Mouse (Mus musculus) adrenal gland, postnatal 4 days (tissue): ENCODE measurements around the gene Pcsk1. TPM values are rescaled to one million over a fixed set of nuclear protein-coding genes. Genes with fewer than 3 reads are reported as not detected.

Experiments used
- DNase-seq, 2 experiments: peaks; one replicate each; pipeline ENCODE4 v3.0.0; 2021 to 2022; ENCODE audit warnings: low spot score in 2 of 2, mixed read lengths in 2 of 2
- long read RNA-seq, 2 experiments: library from polyadenylated mRNA; stranded (forward); transcript quantifications; one replicate each; pipeline ENCODE4 v2.0.0; 2021
- total RNA-seq, 2 experiments: library from RNA; stranded (reverse); gene quantifications; 2 replicates each; pipeline ENCODE4 v1.2.3; 2021

The Pcsk1 gene
- 10 to 100 TPM; 12.7 to 14.4 TPM for total RNA-seq
- long read RNA-seq, experiment 1, full-length matches to known transcripts, result 11 of 13 reads
- long read RNA-seq, experiment 1, partial matches to known transcripts, result 1 of 13 reads
- long read RNA-seq, experiment 1, other reads (novel, unspliced or antisense), result 1 of 13 reads
- long read RNA-seq, experiment 2, full-length matches to known transcripts, result 21 of 28 reads
- long read RNA-seq, experiment 2, partial matches to known transcripts, result 3 of 28 reads
- long read RNA-seq, experiment 2, other reads (novel, unspliced or antisense), result 4 of 28 reads

DNA sequence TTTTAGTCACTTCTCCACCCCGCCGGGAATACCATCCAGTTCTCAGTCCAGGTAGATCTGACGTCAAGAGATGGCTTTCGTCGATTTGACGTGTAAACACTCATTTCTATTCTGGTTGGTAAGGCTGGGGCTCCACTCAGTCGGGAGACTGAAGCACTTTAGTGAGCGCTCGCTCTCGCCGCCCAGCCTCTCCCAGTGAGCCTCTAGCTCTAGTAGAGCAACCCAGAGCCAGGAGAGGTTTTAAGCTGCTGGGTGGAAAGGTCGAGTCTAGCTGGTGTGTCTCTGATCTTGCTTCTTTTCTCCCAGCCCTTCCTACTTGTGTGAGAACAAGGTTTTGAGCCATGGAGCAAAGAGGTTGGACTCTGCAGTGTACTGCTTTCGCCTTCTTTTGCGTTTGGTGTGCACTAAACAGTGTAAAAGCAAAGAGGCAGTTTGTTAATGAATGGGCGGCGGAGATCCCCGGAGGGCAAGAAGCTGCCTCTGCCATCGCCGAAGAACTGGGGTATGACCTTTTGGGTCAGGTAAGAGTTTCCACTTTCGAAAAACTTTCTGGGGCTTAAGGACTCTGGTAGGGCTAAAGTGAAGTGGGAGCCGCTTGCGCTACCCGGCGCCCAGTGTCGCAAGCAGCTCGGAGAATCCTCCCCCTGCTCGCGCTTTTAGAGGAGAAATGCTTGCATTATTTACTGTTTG is at the start of gene Pcsk1:
Gene Pcsk1 (plus strand): TSS at position 106 of the 690 bp plus-strand sequence.
- DNase-seq, result no peak

DNA sequence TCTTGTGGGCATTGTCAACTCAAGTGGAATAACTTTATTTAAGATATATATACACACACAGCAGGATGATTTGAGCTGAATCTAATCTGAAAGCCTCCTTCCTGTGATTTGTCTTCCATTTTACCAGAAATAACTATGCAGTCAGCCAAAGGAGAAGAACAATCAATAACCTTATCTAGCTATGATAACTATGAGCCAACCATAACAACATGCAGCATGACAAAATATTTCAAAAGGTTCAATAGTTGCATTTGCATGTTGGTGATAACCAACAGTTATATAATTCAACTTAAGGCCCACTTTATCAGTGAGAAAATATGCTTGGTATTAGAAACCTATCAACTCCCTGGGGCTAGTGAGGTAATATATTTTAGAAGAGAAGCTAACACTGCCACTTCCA is 30.8 kb upstream of the Pcsk1 start:
- no peak for DNase-seq

DNA sequence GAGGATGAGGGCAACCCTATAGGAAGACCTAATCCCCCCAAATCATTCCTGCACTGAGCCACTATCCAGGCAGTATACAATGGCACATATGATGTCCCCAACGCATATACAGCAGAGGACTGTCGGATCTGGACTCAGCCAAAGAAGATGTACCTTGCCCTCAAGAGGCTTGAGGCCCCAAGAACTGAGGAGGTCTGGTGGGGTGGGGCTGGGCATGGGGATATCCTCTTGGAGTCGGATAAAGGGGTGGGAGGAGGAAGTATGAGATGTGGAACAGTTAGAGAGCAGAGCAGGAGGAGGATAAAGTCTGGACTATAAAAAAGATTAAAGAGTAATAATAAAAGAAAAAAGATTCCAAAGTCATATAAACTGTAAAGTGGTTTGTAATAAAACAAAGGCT is 25.7 kb upstream of the Pcsk1 start:
- DNase-seq, result no peak

DNA sequence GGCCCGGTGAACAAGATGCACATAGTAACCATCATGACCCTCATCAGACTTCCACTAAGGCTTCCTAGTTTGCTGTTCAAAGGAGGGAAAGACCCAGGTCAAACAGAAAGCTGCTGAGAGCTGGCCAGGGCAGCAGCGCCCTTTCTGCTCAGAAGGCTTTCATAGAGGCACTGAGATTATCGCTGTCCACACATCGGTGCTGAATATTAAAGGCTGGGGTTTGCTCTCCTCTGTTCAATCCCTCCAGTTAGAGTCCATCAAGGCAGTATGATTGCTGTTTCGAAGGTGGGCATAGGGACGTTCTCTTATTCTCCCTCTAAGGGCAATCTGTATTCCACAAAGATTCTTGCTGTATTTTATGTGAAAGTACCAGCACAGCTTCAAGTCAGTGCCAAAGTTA is 1.0 kb upstream of the Pcsk1 start:
- DNase-seq, result no peak

DNA sequence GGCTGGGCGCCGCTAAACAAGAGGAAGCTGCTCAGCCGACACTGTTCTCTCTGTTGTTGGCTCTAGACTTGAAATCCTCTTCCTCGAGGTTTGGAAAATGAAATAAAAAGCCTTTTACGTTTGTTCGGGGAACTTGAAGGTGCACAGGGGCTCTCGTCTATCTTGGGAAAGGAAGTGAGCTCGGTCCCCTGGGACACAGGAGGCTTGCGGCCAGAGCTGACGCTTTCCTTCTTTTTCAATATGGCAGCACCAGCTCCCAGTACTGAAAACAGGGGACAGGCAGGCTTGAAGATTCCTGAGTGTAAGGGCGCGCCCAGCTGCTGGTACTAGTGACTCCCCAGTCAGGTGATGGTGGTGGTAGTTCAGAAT is 769 bp downstream of the Pcsk1 start:
- no peak for DNase-seq

DNA sequence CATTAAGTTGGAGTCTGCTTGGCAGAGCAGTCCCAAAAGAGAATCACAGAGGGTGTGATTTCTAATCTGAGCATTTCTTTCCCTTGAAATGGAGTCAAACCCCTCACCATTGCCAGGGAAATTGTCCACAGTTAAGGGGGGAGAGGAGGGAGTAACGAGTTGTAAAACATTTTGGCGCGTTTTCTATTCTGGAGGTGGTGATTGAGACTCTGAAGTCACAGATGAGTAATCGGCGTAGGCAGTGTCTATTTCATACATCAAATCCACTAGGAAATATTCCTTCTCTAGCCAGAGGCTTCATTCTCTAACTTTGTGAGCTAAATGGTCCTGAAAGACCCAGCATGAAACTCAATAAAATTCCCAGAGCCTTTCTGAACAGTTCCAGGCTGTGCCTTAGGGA is 1.4 kb downstream of the Pcsk1 start:
- DNase-seq, result no peak

DNA sequence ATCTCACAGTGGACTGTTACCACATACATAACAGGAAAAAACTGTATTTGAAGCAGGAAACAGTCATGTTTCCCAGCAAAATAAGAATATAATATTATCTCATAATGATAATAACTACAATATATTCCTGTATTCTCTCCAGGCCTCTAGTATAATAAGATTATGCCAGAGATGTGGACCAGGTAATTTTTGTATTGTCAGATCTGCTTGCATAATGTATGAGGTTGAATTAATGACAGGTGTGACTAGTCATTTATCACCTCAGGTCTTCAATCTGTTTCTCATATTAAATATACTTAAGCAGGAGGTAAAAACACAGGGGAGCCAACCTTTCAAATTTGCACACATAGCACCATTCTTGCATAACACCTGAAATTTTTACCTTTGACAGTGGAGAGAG is 5.9 kb downstream of the Pcsk1 start:
- no peak for DNase-seq

DNA sequence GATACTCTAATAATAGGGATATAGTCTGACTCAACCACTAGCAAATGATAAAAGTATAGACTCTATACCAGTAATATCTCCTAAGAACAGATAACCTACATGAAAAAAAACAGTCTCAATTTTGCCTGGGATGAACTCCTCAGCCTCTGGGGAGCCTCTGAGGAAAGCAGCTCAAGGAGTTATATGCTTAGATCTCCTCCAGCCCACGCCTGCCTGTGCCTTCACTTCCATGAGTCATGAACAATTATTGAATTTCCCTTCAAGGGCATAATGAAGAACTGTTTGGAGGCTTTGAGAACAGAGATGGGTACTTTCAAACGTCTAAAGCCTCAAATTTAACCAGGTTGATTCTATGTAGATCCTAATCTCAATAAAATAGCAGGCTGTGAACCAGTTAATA is 23.5 kb downstream of the Pcsk1 start:
- no peak for DNase-seq

DNA sequence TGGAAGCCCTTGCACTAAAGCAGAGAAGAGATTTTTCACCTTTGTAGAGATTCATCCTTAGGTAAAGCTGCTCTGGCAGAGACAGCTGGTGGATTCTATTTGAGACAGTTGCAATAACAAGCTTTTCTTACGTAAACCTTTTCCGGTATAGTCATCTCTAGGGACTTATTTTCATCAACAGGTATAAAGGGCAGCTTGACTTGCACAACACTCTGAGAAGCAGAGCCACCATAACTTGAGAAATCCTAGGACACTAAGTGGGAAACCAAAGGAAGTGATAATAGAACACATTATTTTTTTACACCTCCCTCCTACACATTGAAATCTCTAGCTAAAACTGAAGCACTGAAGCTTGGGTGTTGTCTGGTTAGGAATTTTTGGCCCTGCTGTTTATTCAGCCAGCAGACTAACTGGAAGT is 24.4 kb downstream of the Pcsk1 start:
- DNase-seq, result no peak

DNA sequence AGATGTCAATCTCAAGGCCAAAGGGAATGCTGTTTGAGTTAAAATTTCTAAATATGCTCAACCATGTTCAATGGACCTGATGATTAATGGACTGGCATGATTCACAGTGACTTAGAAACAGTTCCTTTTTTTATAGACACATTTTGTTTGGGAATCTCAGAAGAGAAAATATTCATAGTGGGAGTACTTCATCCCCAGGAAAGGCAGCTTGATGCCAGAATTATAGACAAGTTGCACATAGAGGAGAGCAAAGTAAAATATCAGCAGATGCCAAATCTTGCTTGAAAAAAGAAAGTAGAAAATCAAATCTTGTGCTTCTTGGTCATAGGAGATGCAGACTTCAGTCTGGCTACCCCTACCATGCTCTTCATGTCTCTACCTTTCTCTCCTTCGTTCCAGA is 25.2 kb downstream of the Pcsk1 start:
- no peak for DNase-seq

DNA sequence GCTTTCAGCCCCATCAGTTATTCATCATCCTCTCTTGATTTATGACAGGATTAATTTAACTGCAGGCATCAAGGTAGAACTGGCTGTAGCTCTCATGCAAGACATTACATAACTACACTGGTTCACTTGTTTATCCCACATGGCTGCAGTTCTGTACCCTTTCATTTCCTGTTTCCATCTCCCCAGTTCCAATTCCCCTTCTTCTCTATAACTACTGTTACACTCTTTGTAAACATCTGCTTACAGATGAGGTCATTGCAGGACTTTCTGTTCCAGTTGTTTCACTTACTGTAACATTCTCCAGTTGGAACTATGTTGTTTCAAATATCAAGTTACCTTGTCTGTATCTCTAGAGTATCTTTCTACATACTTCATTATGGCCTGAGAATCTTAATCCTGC is 46.2 kb downstream of the Pcsk1 start:
- no peak for DNase-seq

DNA sequence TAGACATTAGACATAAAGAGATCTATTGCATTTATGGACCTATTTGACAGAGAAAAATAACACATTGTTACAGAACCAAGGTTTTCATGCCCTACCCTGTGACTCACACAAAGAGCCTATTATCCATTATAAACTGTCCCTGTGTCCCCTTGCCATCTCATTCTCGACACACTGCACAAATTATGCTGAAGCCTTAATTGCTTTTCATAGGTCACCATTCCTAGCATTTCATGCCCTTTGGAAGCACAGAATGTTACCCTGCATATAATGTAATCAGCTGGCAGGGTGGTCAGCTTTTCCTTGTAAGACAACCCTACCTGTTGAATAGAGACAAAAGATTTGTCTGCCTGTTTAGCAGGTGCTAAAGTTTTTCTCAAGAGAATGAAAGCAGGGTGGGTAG is 71.0 kb downstream of the Pcsk1 start:
- DNase-seq, result no peak

DNA sequence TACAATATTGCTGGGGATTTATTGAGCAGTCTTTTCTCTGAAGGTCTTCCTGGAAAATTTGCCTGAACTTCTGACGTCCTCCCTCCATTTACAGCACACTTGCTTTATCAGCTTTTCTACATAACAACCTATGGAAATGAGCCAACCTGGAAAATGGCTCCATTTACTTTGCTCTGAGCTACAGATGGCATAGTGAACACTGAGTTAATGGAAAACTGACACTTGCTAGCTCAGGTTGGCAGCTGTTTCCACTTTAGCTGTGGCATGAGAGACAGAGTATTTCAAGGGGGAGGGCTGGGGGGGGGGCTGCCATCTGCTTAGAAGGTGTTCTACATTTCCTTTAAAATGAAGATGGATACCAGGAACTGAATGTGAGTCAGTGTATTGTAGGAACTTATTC is 73.8 kb downstream of the Pcsk1 start:
- DNase-seq, result no peak
